Mouse (Mus musculus) kidney, postnatal 0 days (tissue): Measurements from ENCODE around the gene Rfesd. TPM values are rescaled to one million over a fixed set of nuclear protein-coding genes. Genes with fewer than 3 reads are reported as not detected.
A peak's percentile ranks its signal among the peaks of the same experiment; 100 is the strongest.

ENCODE experiments used
- ATAC-seq: fragments of 200-750 bp; cut with Nextera tagmentation; replicated peaks from 2 replicates; pipeline ENCODE4 v1.8.0; 2017; ENCODE audit warnings: low read depth, moderate number of reproducible peaks, moderate TSS enrichment, moderate library complexity; ENCODE audit not compliant: low FRiP score
- DNase-seq: peaks from one replicate; pipeline ENCODE4 v3.0.0-alpha.2; 2016; ENCODE audit warnings: low spot score
- H3K27ac ChIP-seq: fragments of 300-500 bp; sonication (generic); 2 replicates; pipeline ENCODE4 v1.5.1; 2014; ENCODE audit warnings: mild to moderate bottlenecking
- H3K27me3 ChIP-seq: fragments of 300-500 bp; sonication (generic); 2 replicates; pipeline ENCODE4 v1.6.1; 2014; ENCODE audit warnings: low read length, mixed read lengths; ENCODE audit not compliant: insufficient read depth
- H3K36me3 ChIP-seq: fragments of 300-500 bp; sonication (generic); 2 replicates; pipeline ENCODE4 v1.6.1; 2014; ENCODE audit warnings: low read length, mixed read lengths; ENCODE audit not compliant: insufficient read depth
- H3K4me1 ChIP-seq: fragments of 300-500 bp; sonication (generic); replicated peaks from 2 replicates; pipeline ENCODE4 v1.6.1; 2014; ENCODE audit warnings: antibody characterized with exemption, low read length, mixed read lengths; ENCODE audit not compliant: insufficient read depth
- H3K4me2 ChIP-seq: fragments of 300-500 bp; sonication (generic); 2 replicates; pipeline ENCODE4 v1.6.1; 2014; ENCODE audit warnings: mild to moderate bottlenecking, low read length, moderate library complexity, mixed read lengths
- H3K4me3 ChIP-seq: fragments of 300-500 bp; sonication (generic); replicated peaks from 2 replicates; pipeline ENCODE4 v1.5.1; 2014; ENCODE audit warnings: low read depth, low read length
- H3K9ac ChIP-seq: fragments of 300-500 bp; sonication (generic); 2 replicates; pipeline ENCODE4 v1.6.1; 2014; ENCODE audit warnings: low read depth, low read length
- H3K9me3 ChIP-seq: fragments of 300-500 bp; sonication (generic); replicated peaks from 2 replicates; pipeline ENCODE4 v1.6.1; 2016; ENCODE audit warnings: low read length, inconsistent platforms, mixed read lengths
- CTCF ChIP-seq: IDR thresholded peaks from 2 replicates; pipeline ENCODE4 v1.5.1; 2016; ENCODE audit warnings: antibody characterized with exemption, low read depth, mild to moderate bottlenecking, moderate library complexity
- WGBS: fragments of 180-500 bp; shearing (Covaris S2); extraction: QIAGEN DNeasy Blood & Tissue Kit; methylation state at CpG from one replicate; pipeline ENCODE4 v1.1.7; 2014; 5-methylcytosine and 5-hydroxymethylcytosine counted together
- polyA plus RNA-seq: library from polyadenylated mRNA; unstranded; fragments of >200 nt; fragmentation: Nextera tagmentation; extraction: Ambion mirVana; gene quantifications from 2 replicates; pipeline ENCODE4 v1.2.1, GENCODE M21; 2015

Gene Rfesd
- polyA plus RNA-seq, result 24.6 and 24.8 TPM in 2 replicates

- Histone ChIP-seq H3K27me3 (no peaks in the 10 kb centered on the region), H3K4me3 (peak within 1 kb of the TSS; percentile 72), H3K4me1 (0 out of 2 replicates have a peak, but pooled peaks cover 3% of the 10 kb centered on the region), H3K9ac (peak within 1 kb of the TSS; percentile 93), H3K9me3 (no peaks in the 10 kb centered on the region), H3K36me3 (no peaks in the 10 kb centered on the region), H3K27ac (peak within 1 kb of the TSS; percentile 97), H3K4me2 (peak within 1 kb of the TSS; percentile 82)
- no peak for TF ChIP-seq CTCF
- DNase-seq (peak; percentile 99), ATAC-seq (peak; percentile 100)
- 2% methylated on average over 48 of the region's 50 CpGs for WGBS
Measured at GRCm38 (mm10) chr13:76017974-76018843, at the start of gene Rfesd. Gene Rfesd (minus strand): TSS chr13:76018719.

GRCm38 (mm10) chr13:76064363-76064945 lies 45.9 kb upstream of the Rfesd start:
- Histone ChIP-seq H3K9ac (no peak overlapping the region), H3K27ac (0 out of 2 replicates have a peak overlapping the region, but pooled peaks have one; percentile 5), H3K4me3 (no peak overlapping the region), H3K4me2 (no peak overlapping the region), H3K27me3 (no peaks in the 10 kb centered on the region), H3K36me3 (0 out of 2 replicates have a peak, but pooled peaks cover 3% of the 10 kb centered on the region), H3K4me1 (no peaks in the 10 kb centered on the region), H3K9me3 (no peaks in the 10 kb centered on the region)
- ATAC-seq (peak; percentile 55; the same call in 1 of the 2 replicates), DNase-seq (no peak)
- WGBS, result 72% methylated on average over 13 of the region's 13 CpGs
- no peak for TF ChIP-seq CTCF

GRCm38 (mm10) chr13:76063548-76063947 lies 45.0 kb upstream of the Rfesd start:
- Histone ChIP-seq H3K4me3 (no peak overlapping the region), H3K9ac (no peak overlapping the region), H3K9me3 (no peaks in the 10 kb centered on the region), H3K36me3 (0 out of 2 replicates have a peak, but pooled peaks cover 3% of the 10 kb centered on the region), H3K27ac (no peak overlapping the region), H3K4me1 (no peaks in the 10 kb centered on the region), H3K4me2 (no peak overlapping the region), H3K27me3 (no peaks in the 10 kb centered on the region)
- ATAC-seq (no peak), DNase-seq (peak; percentile 42)
- 72% methylated on average over 4 of the region's 4 CpGs for WGBS
- no peak for TF ChIP-seq CTCF

GRCm38 (mm10) chr13:76062569-76062968 lies 44.0 kb upstream of the Rfesd start:
- DNase-seq (no peak), ATAC-seq (no peak)
- Histone ChIP-seq H3K4me3 (no peak overlapping the region), H3K4me2 (no peak overlapping the region), H3K27ac (no peak overlapping the region), H3K4me1 (no peaks in the 10 kb centered on the region), H3K27me3 (no peaks in the 10 kb centered on the region), H3K9me3 (no peaks in the 10 kb centered on the region), H3K9ac (no peak overlapping the region), H3K36me3 (0 out of 2 replicates have a peak, but pooled peaks cover 3% of the 10 kb centered on the region)
- no peak for TF ChIP-seq CTCF
- 90% methylated on average over 3 of the region's 3 CpGs for WGBS

- 87% methylated on average over 3 of the region's 3 CpGs for WGBS
- no peak for ATAC-seq
- Histone ChIP-seq H3K36me3 (0 out of 2 replicates have a peak, but pooled peaks cover 3% of the 10 kb centered on the region), H3K4me3 (no peak overlapping the region), H3K27ac (no peak overlapping the region), H3K4me1 (no peaks in the 10 kb centered on the region), H3K27me3 (no peaks in the 10 kb centered on the region), H3K4me2 (no peak overlapping the region), H3K9me3 (no peaks in the 10 kb centered on the region), H3K9ac (no peak overlapping the region)
- TF ChIP-seq CTCF, result no peak
- no peak for DNase-seq
Measured at GRCm38 (mm10) chr13:76062126-76062525, 43.6 kb upstream of the Rfesd start.

- Histone ChIP-seq H3K36me3 (0 out of 2 replicates have a peak, but pooled peaks cover 3% of the 10 kb centered on the region), H3K9ac (no peak overlapping the region), H3K4me1 (0 out of 2 replicates have a peak, but pooled peaks cover 12% of the 10 kb centered on the region), H3K27ac (no peak overlapping the region), H3K27me3 (peaks cover 8% of the 10 kb centered on the region; the same call in 1 of the 2 replicates), H3K4me2 (no peak overlapping the region), H3K9me3 (no peaks in the 10 kb centered on the region), H3K4me3 (no peak overlapping the region)
- WGBS, result 71% methylated on average over 4 of the region's 4 CpGs
- TF ChIP-seq CTCF, result no peak
- ATAC-seq (no peak), DNase-seq (peak; percentile 11)
Measured at GRCm38 (mm10) chr13:76059591-76059990, 41.1 kb upstream of the Rfesd start.
